Mouse (Mus musculus) MEL (cell line): Measurements from ENCODE around the gene Pla1a. TPM values are rescaled to one million over a fixed set of nuclear protein-coding genes. Genes with fewer than 3 reads are reported as not detected.
A peak's percentile ranks its signal among the peaks of the same experiment; 100 is the strongest.

Experiments used
- DNase-seq: peaks from one replicate; pipeline ENCODE4 v3.0.0; 2011; ENCODE audit warnings: low read depth, low spot score
- H3K27ac ChIP-seq: 2 replicates; pipeline ENCODE4 v1.5.1; 2012; ENCODE audit warnings: low read depth, mild to moderate bottlenecking, control low read depth, low read length, moderate library complexity; ENCODE audit not compliant: control insufficient read depth
- H3K27me3 ChIP-seq, 2 experiments: fragments of 150-350 bp in 1 of 2; sonication (generic) in 1 of 2; 2 replicates each; pipeline ENCODE4 v1.6.1; 2012; ENCODE audit warnings: low read length in 2 of 2, mild to moderate bottlenecking in 2 of 2, improper control_type of control experiment in 1 of 2, moderate library complexity in 1 of 2; ENCODE audit not compliant: insufficient read depth in 2 of 2, control insufficient read depth in 1 of 2
- H3K36me3 ChIP-seq, 2 experiments: 2 replicates each; pipeline ENCODE4 v1.6.1; 2012 to 2014; ENCODE audit warnings: low read length in 2 of 2, improper control_type of control experiment in 1 of 2, inconsistent platforms in 1 of 2, mild to moderate bottlenecking in 1 of 2; ENCODE audit not compliant: insufficient read depth in 2 of 2, control insufficient read depth in 1 of 2
- H3K4me1 ChIP-seq, 2 experiments: fragments of 150-350 bp in 1 of 2; sonication (generic) in 1 of 2; 2 replicates each; pipeline ENCODE4 v1.6.1; 2012; ENCODE audit warnings: low read length in 2 of 2, improper control_type of control experiment in 1 of 2, mild to moderate bottlenecking in 1 of 2; ENCODE audit not compliant: insufficient read depth in 2 of 2, control insufficient read depth in 1 of 2
- H3K4me3 ChIP-seq, 2 experiments: fragments of 150-350 bp in 1 of 2; sonication (generic) in 1 of 2; 2 replicates each; pipeline ENCODE4 v1.5.1; 2012; ENCODE audit warnings: low read depth in 2 of 2, low read length in 2 of 2, mild to moderate bottlenecking in 2 of 2, moderate library complexity in 2 of 2, control low read depth in 1 of 2, improper control_type of control experiment in 1 of 2; ENCODE audit not compliant: control insufficient read depth in 1 of 2, insufficient read depth in 1 of 2
- H3K79me2 ChIP-seq: 2 replicates; pipeline ENCODE4 v1.6.1; 2012; ENCODE audit warnings: mild to moderate bottlenecking, low read length, moderate library complexity; ENCODE audit not compliant: control insufficient read depth, poor library complexity, insufficient read depth
- H3K9ac ChIP-seq: 2 replicates; pipeline ENCODE4 v1.6.1; 2012; ENCODE audit warnings: low read depth, mild to moderate bottlenecking, control low read depth, low read length, moderate library complexity; ENCODE audit not compliant: control insufficient read depth, poor library complexity, severe bottlenecking
- H3K9me3 ChIP-seq: fragments of 150-350 bp; sonication (generic); replicated peaks from 2 replicates; pipeline ENCODE4 v1.6.1; 2012; ENCODE audit warnings: mild to moderate bottlenecking, low read length, improper control_type of control experiment, moderate library complexity; ENCODE audit not compliant: insufficient read depth
- BHLHE40 ChIP-seq: IDR thresholded peaks from 2 replicates; pipeline ENCODE4 v1.6.1; 2012; ENCODE audit warnings: low read depth, mild to moderate bottlenecking, inconsistent platforms, low read length, improper control_type of control experiment, borderline replicate concordance
- CHD1 ChIP-seq: IDR thresholded peaks from 2 replicates; pipeline ENCODE4 v1.6.1; 2012; ENCODE audit warnings: low read depth, mild to moderate bottlenecking, inconsistent platforms, low read length, improper control_type of control experiment
- CTCF ChIP-seq, 3 experiments: IDR thresholded peaks in 2 of 3; conservative IDR thresholded peaks in 1 of 3; 2 replicates each; pipeline ENCODE4 v1.5.1; 2011 to 2012; ENCODE audit warnings: low read length in 3 of 3, low read depth in 2 of 3, mild to moderate bottlenecking in 2 of 3, improper control_type of control experiment in 1 of 3, inconsistent platforms in 1 of 3, mixed read lengths in 1 of 3, moderate library complexity in 1 of 3; ENCODE audit not compliant: control insufficient read depth in 1 of 3, insufficient read depth in 1 of 3, poor library complexity in 1 of 3, severe bottlenecking in 1 of 3
- E2F4 ChIP-seq: IDR thresholded peaks from 2 replicates; pipeline ENCODE4 v1.6.1; 2011; ENCODE audit warnings: low read depth, low read length, improper control_type of control experiment, borderline replicate concordance
- ELF1 ChIP-seq: IDR thresholded peaks from 2 replicates; pipeline ENCODE4 v1.6.1; 2014; ENCODE audit warnings: low read depth, mild to moderate bottlenecking, inconsistent platforms, low read length, improper control_type of control experiment, moderate library complexity
- EP300 ChIP-seq, 2 experiments: IDR thresholded peaks; 2 replicates each; pipeline ENCODE4 v1.6.1; 2011; ENCODE audit warnings: improper control_type of control experiment in 2 of 2, low read length in 2 of 2, low read depth in 1 of 2, mild to moderate bottlenecking in 1 of 2
- ETS1 ChIP-seq: IDR thresholded peaks from 2 replicates; pipeline ENCODE4 v1.6.1; 2012; ENCODE audit warnings: low read depth, mild to moderate bottlenecking, inconsistent platforms, low read length, improper control_type of control experiment, moderate library complexity
- GABPA ChIP-seq: IDR thresholded peaks from 2 replicates; pipeline ENCODE4 v1.6.1; 2012; ENCODE audit warnings: low read depth, mild to moderate bottlenecking, inconsistent platforms, low read length, improper control_type of control experiment, moderate library complexity
- GATA1 ChIP-seq: IDR thresholded peaks from 2 replicates; pipeline ENCODE4 v1.6.1; 2011; ENCODE audit warnings: low read depth, low read length, improper control_type of control experiment
- HCFC1 ChIP-seq: IDR thresholded peaks from 2 replicates; pipeline ENCODE4 v1.6.1; 2012; ENCODE audit warnings: low read depth, mild to moderate bottlenecking, inconsistent platforms, low read length, improper control_type of control experiment, moderate library complexity
- JUND ChIP-seq: IDR thresholded peaks from 2 replicates; pipeline ENCODE4 v1.6.1; 2011; ENCODE audit warnings: low read depth, mild to moderate bottlenecking, improper control_type of control experiment, low read length
- KAT2A ChIP-seq: conservative IDR thresholded peaks from 2 replicates; pipeline ENCODE4 v1.6.1; 2012; ENCODE audit warnings: low read depth, low read length, improper control_type of control experiment, inconsistent platforms
- MAFK ChIP-seq: IDR thresholded peaks from 2 replicates; pipeline ENCODE4 v1.6.1; 2011; ENCODE audit warnings: low read depth, mild to moderate bottlenecking, low read length, improper control_type of control experiment, borderline replicate concordance
- MAX ChIP-seq: IDR thresholded peaks from 2 replicates; pipeline ENCODE4 v1.6.1; 2011; ENCODE audit warnings: low read length, improper control_type of control experiment
- MAZ ChIP-seq: IDR thresholded peaks from 2 replicates; pipeline ENCODE4 v1.6.1; 2012; ENCODE audit warnings: low read depth, mild to moderate bottlenecking, inconsistent platforms, low read length, improper control_type of control experiment
- MEF2A ChIP-seq: IDR thresholded peaks from 2 replicates; pipeline ENCODE4 v1.6.1; 2014; ENCODE audit warnings: low read depth, mild to moderate bottlenecking, inconsistent platforms, low read length, improper control_type of control experiment; ENCODE audit not compliant: poor library complexity, insufficient replicate concordance, severe bottlenecking; ENCODE audit errors: extremely low read depth
- MXI1 ChIP-seq: IDR thresholded peaks from 2 replicates; pipeline ENCODE4 v1.6.1; 2011; ENCODE audit warnings: mild to moderate bottlenecking, low read depth, low read length, improper control_type of control experiment
- MYB ChIP-seq: IDR thresholded peaks from 2 replicates; pipeline ENCODE4 v1.6.1; 2011; ENCODE audit warnings: mild to moderate bottlenecking, low read depth, low read length, improper control_type of control experiment
- MYC ChIP-seq: IDR thresholded peaks from 2 replicates; pipeline ENCODE4 v1.6.1; 2011; ENCODE audit warnings: low read depth, mild to moderate bottlenecking, low read length, improper control_type of control experiment, moderate library complexity
- NELFE ChIP-seq: IDR thresholded peaks from 2 replicates; pipeline ENCODE4 v1.6.1; 2011; ENCODE audit warnings: low read depth, low read length, improper control_type of control experiment
- NRF1 ChIP-seq: IDR thresholded peaks from 2 replicates; pipeline ENCODE4 v1.6.1; 2014; ENCODE audit warnings: low read depth, mild to moderate bottlenecking, inconsistent platforms, low read length, improper control_type of control experiment, moderate library complexity; ENCODE audit not compliant: poor library complexity, insufficient read depth, severe bottlenecking
- POLR2A ChIP-seq, 2 experiments: IDR thresholded peaks; 2 replicates each; pipeline ENCODE4 v1.6.1; 2011 to 2012; ENCODE audit warnings: low read length in 2 of 2, mild to moderate bottlenecking in 2 of 2, control low read depth in 1 of 2, improper control_type of control experiment in 1 of 2, low read depth in 1 of 2, moderate library complexity in 1 of 2; ENCODE audit not compliant: control insufficient read depth in 1 of 2, insufficient read depth in 1 of 2, poor library complexity in 1 of 2
- POLR2AphosphoS5 ChIP-seq: IDR thresholded peaks from 2 replicates; pipeline ENCODE4 v1.6.1; 2012; ENCODE audit warnings: low read depth, borderline replicate concordance, mild to moderate bottlenecking, inconsistent platforms, low read length, moderate library complexity, mixed read lengths
- RAD21 ChIP-seq: IDR thresholded peaks from 2 replicates; pipeline ENCODE4 v1.6.1; 2011; ENCODE audit warnings: mild to moderate bottlenecking, low read depth, low read length, improper control_type of control experiment
- RCOR1 ChIP-seq: IDR thresholded peaks from 2 replicates; pipeline ENCODE4 v1.6.1; 2012; ENCODE audit warnings: low read depth, mild to moderate bottlenecking, inconsistent platforms, low read length, improper control_type of control experiment
- SIN3A ChIP-seq: IDR thresholded peaks from 2 replicates; pipeline ENCODE4 v1.6.1; 2012; ENCODE audit warnings: low read length, improper control_type of control experiment, inconsistent platforms
- SMC3 ChIP-seq: IDR thresholded peaks from 2 replicates; pipeline ENCODE4 v1.6.1; 2011; ENCODE audit warnings: low read depth, low read length, improper control_type of control experiment
- TAL1 ChIP-seq: IDR thresholded peaks from 2 replicates; pipeline ENCODE4 v1.6.1; 2012; ENCODE audit warnings: mild to moderate bottlenecking, inconsistent platforms, low read length, moderate library complexity, mixed read lengths
- TBP ChIP-seq: IDR thresholded peaks from 2 replicates; pipeline ENCODE4 v1.8.0; 2011; ENCODE audit warnings: low read depth, low read length, improper control_type of control experiment
- TCF12 ChIP-seq: IDR thresholded peaks from 2 replicates; pipeline ENCODE4 v1.6.1; 2014; ENCODE audit warnings: low read depth, mild to moderate bottlenecking, inconsistent platforms, low read length, improper control_type of control experiment, moderate library complexity
- UBTF ChIP-seq: IDR thresholded peaks from 2 replicates; pipeline ENCODE4 v1.6.1; 2012; ENCODE audit warnings: low read depth, mild to moderate bottlenecking, inconsistent platforms, low read length, improper control_type of control experiment, moderate library complexity, borderline replicate concordance; ENCODE audit not compliant: insufficient read depth
- USF1 ChIP-seq: IDR thresholded peaks from 2 replicates; pipeline ENCODE4 v1.6.1; 2014; ENCODE audit warnings: low read depth, mild to moderate bottlenecking, inconsistent platforms, low read length, improper control_type of control experiment, moderate library complexity
- USF2 ChIP-seq, 2 experiments: IDR thresholded peaks; 2 replicates each; pipeline ENCODE4 v1.6.1; 2011 to 2012; ENCODE audit warnings: improper control_type of control experiment in 2 of 2, low read length in 2 of 2, borderline replicate concordance in 1 of 2, inconsistent platforms in 1 of 2, low read depth in 1 of 2, mild to moderate bottlenecking in 1 of 2; ENCODE audit not compliant: insufficient read depth in 1 of 2
- ZC3H11A ChIP-seq: IDR thresholded peaks from 2 replicates; pipeline ENCODE4 v1.6.1; 2012; ENCODE audit warnings: low read depth, mild to moderate bottlenecking, inconsistent platforms, low read length, improper control_type of control experiment
- ZKSCAN1 ChIP-seq: IDR thresholded peaks from 2 replicates; pipeline ENCODE4 v1.6.1; 2012; ENCODE audit warnings: low read depth, mild to moderate bottlenecking, inconsistent platforms, low read length, improper control_type of control experiment, moderate library complexity
- ZMIZ1 ChIP-seq: IDR thresholded peaks from 2 replicates; pipeline ENCODE4 v1.6.1; 2012; ENCODE audit warnings: low read depth, mild to moderate bottlenecking, inconsistent platforms, low read length, improper control_type of control experiment, moderate library complexity
- ZNF384 ChIP-seq: IDR thresholded peaks from 2 replicates; pipeline ENCODE4 v1.6.1; 2012; ENCODE audit warnings: low read depth, mild to moderate bottlenecking, inconsistent platforms, low read length, improper control_type of control experiment
- polyA plus RNA-seq, 2 experiments: library from polyadenylated mRNA; stranded (reverse) in 1 of 2; unstranded in 1 of 2; fragments of >175 nt in 1 of 2; fragments of >200 nt in 1 of 2; gene quantifications; 2 replicates each; pipeline versions ENCODE4 v1.2.1 to v1.2.4; 2012; ENCODE audit warnings: low replicate concordance in 2 of 2, low read depth in 1 of 2; ENCODE audit not compliant: insufficient read length in 2 of 2, insufficient read depth in 1 of 2, missing spikeins in 1 of 2
- total RNA-seq: library from RNA; depleted of rRNA; stranded (reverse); fragments of 300-350 nt; gene quantifications from 2 replicates; pipeline ENCODE4 v1.2.3, GENCODE M21; 2012

The Pla1a gene
- total and polyA plus RNA-seq, 3 experiments, result 0.04 TPM; not detected in 2

- H3K9ac ChIP-seq, result peak overlapping the region; percentile 53
- no peaks in the 10 kb centered on the region for H3K9me3 ChIP-seq
- no peaks in the 10 kb centered on the region; the same call in 1 of the 2 replicates for H3K79me2 ChIP-seq
- peaks cover 11 to 29% of the 10 kb centered on the region in 2 experiments for H3K4me1 ChIP-seq
- H3K4me3 ChIP-seq, result peak overlapping the region; percentile 31 to 51
- H3K27me3 ChIP-seq, result no peaks in the 10 kb centered on the region
- peak; percentile 40; the same call in 1 of the 2 replicates for TF ChIP-seq TCF12
- no peak for TF ChIP-seq CHD1
- no peak for TF ChIP-seq MAZ
- no peak for TF ChIP-seq ZKSCAN1
- TF ChIP-seq ELF1, result no peak
- TF ChIP-seq E2F4, result no peak
- no peak for TF ChIP-seq USF1
- TF ChIP-seq RAD21, result no peak
- no peak for TF ChIP-seq BHLHE40
- TF ChIP-seq USF2 (IDR thresholded peaks at IDR 0.05; ENCODE audit: borderline replicate concordance in 1 of 2, insufficient read depth in 1 of 2, low read depth in 1 of 2, low read length in 2 of 2), result no peak
- TF ChIP-seq MAX, result no peak
- TF ChIP-seq MYB, result 0 out of 2 replicates have a peak, but pooled peaks have one; percentile 10
- no peak for TF ChIP-seq HCFC1
- TF ChIP-seq MYC, result no peak
- TF ChIP-seq EP300 (IDR thresholded peaks at IDR 0.05; ENCODE audit: low read depth in 1 of 2, low read length in 2 of 2), result peak in 1 of 2 experiments; percentile 75; a peak in 3 of 4 replicates
- TF ChIP-seq MAFK, result no peak
- peak; percentile 61; the same call in 1 of the 2 replicates for TF ChIP-seq SIN3A
- TF ChIP-seq ZNF384, result peak; percentile 78
- TF ChIP-seq KAT2A, result no peak
- TF ChIP-seq JUND, result no peak
- no peak for TF ChIP-seq ZC3H11A
- no peak for TF ChIP-seq RCOR1
- TF ChIP-seq POLR2A (IDR thresholded peaks at IDR 0.05; ENCODE audit: control insufficient read depth in 1 of 2, insufficient read depth in 1 of 2, low read depth in 1 of 2, low read length in 2 of 2, poor library complexity in 1 of 2), result no peak
- no peak for TF ChIP-seq NRF1
- no peak; the same call in 1 of the 2 replicates for TF ChIP-seq NELFE
- no peak for TF ChIP-seq MXI1
- peak; percentile 50; the same call in 1 of the 2 replicates for TF ChIP-seq TBP
- TF ChIP-seq CTCF (IDR thresholded peaks at IDR 0.05 in 2 of 3, conservative IDR thresholded peaks at IDR 0.05 in 1 of 3; ENCODE audit: control insufficient read depth in 1 of 3, insufficient read depth in 1 of 3, low read depth in 2 of 3, low read length in 3 of 3, poor library complexity in 1 of 3, severe bottlenecking in 1 of 3), result no peak
- TF ChIP-seq GATA1, result peak; percentile 73
- no peak for TF ChIP-seq SMC3
- TF ChIP-seq TAL1, result no peak; the same call in 1 of the 2 replicates
- TF ChIP-seq ETS1, result 0 out of 2 replicates have a peak, but pooled peaks have one; percentile 44
- TF ChIP-seq ZMIZ1, result no peak
- TF ChIP-seq GABPA, result no peak
- TF ChIP-seq MEF2A, result no peak
- 0 out of 2 replicates have a peak, but pooled peaks have one; percentile 55 for TF ChIP-seq UBTF
- no peak for TF ChIP-seq POLR2AphosphoS5
- DNase-seq, result no peak
- peak overlapping the region; percentile 93 for H3K27ac ChIP-seq
- peaks cover 0 to 37% of the 10 kb centered on the region in 2 experiments; a peak in 2 of 4 replicates for H3K36me3 ChIP-seq
Measured at GRCm38 (mm10) chr16:38473661-38474060, 40.7 kb upstream of the Pla1a start.
